Mouse (Mus musculus): ENCODE results near the gene Zfp385b. TPM values are rescaled to one million over a fixed set of nuclear protein-coding genes. Genes with fewer than 3 reads are reported as not detected.
"Not testable (repeated sequence)": the region's sequence is repeated elsewhere in the genome, so short reads cannot be mapped to it uniquely, and the experiment has no call there.

Gene Zfp385b
- total RNA-seq, 2 experiments from 2014 or later, result 5.5 to 6.8 TPM

DNA sequence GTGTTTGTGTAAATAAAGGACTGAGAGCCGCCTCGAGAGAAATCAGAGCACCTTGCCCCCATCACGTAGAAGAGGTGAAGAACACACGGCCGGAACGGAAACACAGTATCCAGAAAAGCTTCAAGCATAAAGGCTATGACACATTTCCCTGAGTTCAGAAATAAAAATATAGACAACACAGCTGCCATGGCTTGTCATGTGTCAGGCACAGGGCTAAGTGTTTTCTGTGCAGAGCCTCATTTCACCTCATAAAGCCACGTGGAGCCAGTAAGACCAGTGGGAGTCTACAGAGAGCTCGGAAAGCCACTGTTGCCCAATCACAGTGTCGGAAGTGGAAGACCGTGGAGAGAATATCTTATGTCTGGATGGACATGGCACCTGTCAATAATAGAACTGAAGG lies 358.0 kb downstream of the Zfp385b start:
- no peak for DNase-seq (ENCODE audit: low spot score)

DNA sequence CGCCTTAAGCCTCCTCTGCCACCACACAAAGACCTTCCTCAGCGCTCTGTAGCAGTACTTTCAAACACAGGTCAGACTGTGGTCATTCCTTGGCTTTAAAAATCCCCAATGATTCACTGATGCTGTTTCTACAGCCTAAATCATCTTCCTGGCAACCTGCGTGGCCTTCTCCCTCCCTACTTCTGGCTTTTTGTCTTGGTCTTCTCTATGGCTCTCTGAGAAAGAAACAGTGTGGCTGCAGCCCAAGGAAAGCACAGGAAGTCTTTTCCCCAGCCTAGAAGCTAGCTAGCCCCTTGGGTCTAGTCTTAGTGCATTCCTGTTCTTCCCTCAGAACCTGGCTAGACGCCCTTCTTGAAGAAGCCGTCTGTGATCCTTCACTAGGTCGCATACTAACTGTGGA lies 359.4 kb downstream of the Zfp385b start:
- DNase-seq (ENCODE audit: low spot score), result peak; percentile 15

DNA sequence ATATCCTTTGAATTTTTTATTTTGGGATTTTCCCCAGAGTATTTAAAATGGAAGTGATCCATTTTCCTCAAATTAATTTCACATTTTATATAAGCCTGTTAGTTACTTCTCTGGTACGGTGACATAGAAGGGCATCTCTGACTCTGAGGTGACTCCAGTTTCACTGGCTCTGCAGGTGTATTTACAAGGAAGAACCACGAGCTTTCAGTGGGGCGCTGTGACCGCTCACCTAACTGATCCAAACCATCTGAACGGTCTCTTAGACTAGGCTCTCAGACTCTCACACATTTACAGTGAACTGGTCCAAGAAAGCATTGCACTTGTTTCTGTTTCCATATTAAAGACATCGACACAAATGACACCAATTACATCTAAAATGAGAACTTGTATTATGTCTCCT lies 361.0 kb downstream of the Zfp385b start:
- no peak for DNase-seq (ENCODE audit: low spot score)

DNA sequence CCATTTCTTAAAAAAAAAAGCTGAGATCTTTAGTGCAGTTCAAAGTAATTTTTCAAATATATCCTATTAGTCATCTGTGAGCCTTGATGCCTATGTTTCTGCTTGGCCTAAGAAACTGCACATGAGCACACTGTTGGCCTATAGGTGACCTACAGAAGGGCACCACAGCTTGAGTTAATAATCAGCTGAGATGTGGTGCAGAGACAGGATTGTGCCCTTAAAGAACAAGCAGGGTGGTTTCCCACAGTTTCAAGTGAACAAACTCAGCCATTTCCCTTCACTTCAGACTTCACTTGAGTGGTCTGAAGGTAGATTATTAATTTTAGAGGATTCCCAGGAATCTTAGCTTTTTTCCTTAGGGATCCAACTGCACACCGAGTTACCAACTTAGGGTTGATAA lies 362.3 kb downstream of the Zfp385b start:
- no peak for DNase-seq (ENCODE audit: low spot score)

DNA sequence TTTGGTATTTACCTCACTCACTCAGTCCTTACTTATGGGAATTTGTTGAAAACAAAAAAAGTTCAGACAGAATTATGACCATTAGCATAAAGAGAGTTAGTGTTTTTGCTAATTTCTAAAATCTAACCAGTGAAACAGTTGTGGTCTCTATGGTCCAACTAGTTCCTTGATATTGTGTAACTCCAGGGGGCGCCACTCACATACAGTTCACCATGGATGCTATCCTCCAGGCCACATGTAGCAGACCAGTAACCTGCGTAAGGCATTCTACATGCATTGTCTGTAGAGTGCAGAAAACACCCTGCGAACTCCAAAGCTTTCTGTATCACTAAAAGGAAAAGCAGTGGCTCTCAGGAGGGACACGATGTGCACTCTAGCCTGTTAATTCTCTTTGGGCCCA lies 362.8 kb downstream of the Zfp385b start:
- peak; percentile 63 for DNase-seq (ENCODE audit: low spot score)

DNA sequence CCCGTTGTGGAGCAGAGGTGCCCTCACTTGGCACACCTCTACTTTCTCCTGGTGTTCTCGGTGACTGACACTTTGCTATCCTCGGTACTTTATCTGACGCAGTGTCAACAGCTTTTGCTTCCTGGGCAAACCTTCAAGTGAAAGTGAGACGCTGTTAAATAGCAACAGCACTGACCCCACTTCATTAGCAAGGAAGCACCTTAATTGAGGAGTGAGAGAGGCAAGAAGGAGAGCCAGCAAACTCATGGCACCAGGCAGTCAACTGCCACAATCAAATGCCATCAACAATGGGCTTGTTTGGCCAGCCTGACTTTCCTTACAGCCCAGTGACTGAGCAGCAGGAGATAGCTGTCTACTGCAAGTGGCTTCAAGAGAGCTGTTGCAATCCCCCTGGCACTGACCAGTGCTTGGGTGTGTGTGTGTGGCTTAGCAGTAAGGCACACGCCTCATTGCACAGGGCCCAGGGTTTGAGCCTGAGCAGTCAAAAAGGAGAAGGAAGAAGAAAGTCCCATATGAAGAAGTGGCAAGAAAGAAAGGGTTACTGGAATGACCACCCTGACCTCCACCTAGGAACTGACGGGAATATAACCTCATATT lies 365.0 kb downstream of the Zfp385b start:
- peak; percentile 32 for DNase-seq (ENCODE audit: low spot score)

DNA sequence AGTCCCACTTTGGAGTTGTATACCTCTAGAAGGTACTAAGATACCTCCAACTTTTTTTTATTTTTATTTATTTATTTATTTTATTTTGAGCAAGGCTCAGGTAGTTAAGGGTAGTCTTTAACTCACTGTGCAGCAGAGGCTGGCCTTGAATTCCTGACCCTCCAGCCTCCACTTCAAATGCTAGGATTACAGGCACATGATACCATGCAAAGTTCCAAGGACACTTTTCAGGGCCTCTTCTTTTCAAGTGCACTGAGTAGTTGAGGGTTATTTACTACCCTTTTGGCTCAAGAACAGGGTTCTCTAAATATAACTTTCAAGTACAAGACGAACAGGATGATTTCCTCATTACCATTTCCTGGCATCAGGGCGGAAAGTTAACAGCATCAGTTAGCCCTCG lies 365.7 kb downstream of the Zfp385b start:
- peak; percentile 21 for DNase-seq (ENCODE audit: low spot score)

DNA sequence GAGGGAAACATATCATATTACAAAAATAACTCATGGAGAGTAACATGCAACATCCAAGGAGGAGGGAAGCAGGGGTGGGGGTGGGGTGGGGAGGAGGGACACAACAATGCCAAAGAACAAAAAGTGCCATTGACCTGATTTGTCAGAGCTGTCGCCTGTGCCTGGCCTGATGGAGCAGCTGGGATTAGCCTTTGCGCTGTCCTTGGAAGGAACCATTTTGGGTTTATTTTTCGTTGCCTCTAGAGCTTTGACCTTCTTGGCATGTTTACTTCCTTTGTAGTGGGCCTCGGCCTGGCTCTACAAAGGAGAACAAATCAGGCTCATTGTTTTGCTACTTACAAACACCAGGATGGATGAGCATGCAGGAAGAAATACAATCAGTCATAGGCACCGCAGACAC lies 369.4 kb downstream of the Zfp385b start:
- DNase-seq (ENCODE audit: low spot score), result not testable (repeated sequence)

DNA sequence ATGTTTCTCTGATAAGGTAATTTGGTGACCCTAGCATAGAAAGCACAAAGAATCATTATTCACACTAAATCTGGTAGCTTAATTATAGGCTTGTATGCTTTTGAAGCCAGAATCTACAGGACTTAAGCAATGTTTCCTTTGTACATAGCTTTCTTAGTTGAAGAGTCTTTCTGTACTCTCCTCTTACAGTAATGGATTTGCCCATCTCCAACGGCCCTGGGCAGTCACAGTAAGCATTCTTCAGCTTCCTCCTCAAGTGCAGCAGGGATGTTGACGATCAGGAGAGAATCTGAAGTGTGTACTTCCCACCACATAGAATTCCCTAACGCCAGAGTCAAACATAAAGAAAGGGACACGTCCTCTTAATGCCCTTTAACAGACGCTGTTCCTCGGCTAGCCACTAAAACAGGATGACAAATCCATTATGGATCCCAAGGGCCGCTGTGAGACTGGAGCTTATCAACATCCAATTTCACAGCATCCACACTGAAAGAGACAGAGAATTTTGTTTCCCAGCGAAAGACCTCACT lies 370.4 kb downstream of the Zfp385b start:
- no peak for DNase-seq (ENCODE audit: low spot score)

DNA sequence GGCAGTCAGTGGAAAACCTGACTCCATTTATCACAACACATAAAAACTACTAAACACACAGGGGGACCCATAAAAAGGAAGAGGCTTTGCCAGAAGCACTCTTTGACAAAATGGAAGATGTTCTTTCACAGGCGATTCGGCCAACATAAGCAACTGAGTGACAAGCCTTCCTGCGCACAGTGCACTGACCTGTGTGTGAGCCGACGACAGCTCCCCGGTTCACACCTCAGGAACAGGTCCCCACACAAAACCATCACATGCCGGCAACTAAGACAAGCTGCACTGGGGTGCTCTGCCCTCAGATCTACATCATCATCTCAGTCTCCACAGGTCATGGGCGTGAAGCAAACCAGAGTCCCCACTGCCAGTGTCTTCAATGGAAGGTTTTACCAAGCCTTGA lies 375.2 kb downstream of the Zfp385b start:
- DNase-seq (ENCODE audit: low spot score), result no peak

DNA sequence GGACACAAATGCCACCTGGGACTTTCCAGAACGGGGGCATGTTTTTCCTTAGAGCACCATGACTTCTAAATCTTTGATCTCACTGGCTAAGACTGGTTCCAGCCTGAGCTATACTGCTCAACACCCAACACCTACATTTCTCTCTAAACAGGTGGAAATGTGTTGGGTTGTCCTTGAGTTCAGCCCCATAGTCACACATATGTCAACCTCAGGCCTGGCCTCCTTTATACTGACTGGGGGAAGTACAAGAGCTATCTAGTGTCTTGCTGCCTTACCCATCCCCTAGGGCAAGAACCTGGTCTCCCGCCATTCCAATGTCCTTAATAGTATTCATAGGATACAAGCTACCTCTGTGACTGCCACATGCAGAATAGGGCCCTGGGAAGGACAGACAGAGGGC lies 378.8 kb downstream of the Zfp385b start:
- no peak for DNase-seq (ENCODE audit: low spot score)

DNA sequence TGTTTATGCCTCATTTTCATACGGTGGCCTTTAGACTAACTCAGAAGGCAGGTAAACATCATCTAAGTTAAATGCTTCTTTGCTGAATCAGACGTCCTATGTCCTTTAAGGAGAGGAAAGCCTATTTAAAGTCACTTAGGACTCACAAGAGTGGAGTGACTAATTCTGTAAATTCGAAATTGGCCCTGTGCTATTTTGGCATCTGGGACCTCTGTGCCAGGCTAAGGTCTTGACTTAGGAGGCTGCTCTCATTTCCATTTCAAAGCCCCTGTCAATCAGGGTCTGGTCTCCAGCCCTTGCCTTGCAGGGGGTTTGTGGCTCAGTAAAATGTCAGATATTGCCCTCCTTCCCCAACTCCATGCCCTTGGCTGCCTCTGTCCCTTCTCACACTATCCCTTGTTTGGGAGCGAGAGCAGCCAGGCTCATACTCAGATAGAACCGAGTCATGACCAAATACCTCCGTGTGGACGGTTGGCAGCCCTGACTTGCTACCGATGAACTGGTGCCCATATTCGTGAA lies 383.1 kb downstream of the Zfp385b start:
- no peak for DNase-seq (ENCODE audit: low spot score)

DNA sequence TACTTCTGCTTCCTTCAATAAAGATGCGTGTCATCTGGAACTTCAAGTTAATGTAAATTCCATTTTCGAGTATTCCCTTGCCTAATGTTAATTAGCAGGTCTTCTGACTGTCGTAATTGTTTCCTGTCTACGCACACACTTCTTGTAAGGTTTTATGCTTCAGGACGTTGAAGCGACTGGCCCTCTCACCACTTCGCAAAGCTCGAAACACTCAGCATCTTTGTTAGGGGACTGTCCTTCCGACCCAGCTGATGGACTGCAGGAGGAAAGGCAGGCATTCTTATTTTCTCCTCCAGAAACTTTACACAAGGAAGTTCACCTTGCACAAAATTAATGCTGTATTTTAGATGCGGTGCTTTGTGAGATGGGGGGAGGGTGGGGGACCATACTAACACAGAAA lies 400.0 kb downstream of the Zfp385b start:
- DNase-seq (ENCODE audit: low spot score), result no peak

DNA sequence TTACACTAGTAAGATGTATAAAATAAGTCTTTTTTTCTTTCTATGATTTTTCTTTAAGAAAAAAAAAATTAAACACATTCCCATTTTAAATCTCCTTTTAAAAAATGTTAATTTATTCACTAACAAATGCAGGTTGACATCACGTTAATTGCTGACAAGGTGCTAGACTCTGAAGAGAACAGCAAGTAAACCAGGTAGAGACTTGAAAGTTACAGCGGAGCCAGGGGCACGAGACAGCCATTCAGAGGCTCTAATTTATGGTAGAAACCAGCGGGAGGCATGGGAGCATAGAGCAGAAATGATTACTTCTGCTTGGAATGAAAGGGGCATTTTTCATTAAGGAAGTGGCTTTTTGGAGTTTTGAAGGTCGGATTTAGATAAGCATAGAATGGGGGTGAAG lies 401.4 kb downstream of the Zfp385b start:
- DNase-seq (ENCODE audit: low spot score), result no peak

DNA sequence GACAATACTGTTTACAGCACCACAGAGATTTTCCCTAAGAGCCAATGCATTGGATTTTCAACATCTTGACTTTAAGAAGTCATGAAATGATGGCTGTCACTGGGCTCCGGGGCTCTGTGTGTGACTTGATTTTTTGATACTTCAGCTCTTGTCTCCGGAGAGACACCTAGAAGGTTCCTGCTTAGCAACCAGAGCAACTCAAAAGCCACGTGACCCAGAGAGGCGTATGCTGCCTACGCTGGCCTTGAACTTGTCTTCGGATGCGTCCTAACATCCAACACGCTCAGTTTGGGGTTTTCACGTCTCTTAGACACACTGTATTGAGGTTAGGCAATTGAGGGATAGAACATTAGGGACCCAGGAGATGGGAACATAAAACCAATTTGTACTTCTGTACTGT lies 407.3 kb downstream of the Zfp385b start:
- DNase-seq (ENCODE audit: low spot score), result no peak

DNA sequence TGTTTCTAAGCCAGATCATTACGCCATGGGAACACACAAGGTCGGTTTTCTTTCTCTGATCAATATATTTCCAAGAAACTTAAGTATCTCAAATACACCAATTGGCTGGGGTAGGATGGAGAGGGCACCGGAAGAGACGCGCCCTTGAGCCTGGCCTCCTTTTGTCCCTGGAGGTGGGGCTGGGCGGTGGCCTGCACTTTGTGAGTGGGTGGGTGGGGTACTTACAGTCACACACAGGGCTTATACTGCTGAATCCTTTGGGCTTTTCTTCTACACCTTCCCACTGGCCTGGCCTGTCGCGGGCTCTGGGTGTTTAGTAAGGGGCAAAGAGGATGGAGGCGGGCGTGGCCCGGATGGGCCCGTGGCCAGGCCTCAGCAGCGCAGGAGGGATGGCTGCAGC lies 407.8 kb downstream of the Zfp385b start:
- DNase-seq (ENCODE audit: low spot score), result no peak

DNA sequence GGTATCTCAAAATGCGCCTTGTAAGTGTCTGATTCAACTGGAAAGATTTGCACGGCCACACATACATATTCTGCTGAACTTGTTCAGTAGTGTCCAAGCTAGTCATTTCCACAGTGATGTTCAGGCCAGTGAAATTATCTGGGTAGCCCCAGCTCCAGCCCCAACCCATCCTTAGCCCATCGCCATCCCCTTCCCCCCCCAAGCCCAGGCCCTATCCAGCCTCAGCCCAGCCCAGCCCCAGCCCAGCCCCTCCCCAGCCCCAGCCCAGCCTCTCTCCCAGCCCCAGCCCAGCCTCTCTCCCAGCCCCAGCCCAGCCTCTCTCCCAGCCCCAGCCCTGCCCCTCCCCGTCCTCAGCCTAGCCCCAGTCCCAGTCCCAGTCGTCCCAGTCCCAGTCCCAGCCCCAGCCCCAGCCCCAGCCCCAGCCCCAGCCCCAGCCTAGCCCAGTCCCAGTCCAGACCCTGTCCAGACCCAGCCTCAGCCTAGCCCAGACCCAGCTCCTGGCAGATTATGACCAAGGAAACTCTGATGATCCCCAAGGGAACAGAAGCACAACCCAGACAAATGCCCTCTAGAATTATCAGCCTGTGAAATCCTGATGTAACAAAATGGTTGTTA lies 409.8 kb downstream of the Zfp385b start:
- DNase-seq (ENCODE audit: low spot score), result no peak

DNA sequence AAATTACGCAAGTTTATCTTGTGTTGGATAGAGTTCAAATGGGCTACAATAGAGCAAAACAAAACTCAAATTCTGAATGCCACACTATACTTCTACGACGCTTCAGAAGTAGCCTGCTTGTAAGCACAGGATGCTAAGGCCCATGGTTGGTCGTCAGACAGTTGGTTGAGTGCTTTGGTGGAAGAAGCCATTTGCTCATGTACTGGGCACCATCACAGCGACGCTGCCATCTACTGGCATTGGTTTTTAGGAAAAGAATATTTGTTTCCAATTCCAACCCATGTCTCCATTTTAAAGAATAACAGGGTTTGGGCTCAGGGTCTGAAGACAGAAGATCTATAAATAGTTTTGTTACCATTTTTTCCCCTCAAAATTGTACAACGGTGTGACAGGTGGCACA lies 410.5 kb downstream of the Zfp385b start:
- DNase-seq (ENCODE audit: low spot score), result no peak

DNA sequence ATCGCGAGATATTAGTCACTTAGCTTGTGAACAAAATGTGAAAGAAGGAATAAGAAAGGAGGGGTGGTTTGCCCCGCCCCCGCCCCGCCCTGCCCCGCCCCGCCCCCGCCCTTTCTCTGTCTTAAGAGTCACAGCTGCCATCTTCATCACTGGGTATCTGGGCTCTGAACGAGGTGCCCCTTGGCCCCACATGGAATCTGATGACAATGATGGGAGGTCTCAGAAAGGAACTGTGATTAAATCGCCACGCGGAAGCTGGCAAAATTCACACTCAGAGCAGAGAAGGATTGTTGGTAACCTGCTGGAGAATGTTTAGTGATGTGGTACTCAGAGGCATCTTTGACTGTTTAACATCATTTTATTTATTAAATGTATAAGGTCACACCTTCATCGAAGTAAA lies 417.1 kb downstream of the Zfp385b start:
- DNase-seq (ENCODE audit: low spot score), result no peak

DNA sequence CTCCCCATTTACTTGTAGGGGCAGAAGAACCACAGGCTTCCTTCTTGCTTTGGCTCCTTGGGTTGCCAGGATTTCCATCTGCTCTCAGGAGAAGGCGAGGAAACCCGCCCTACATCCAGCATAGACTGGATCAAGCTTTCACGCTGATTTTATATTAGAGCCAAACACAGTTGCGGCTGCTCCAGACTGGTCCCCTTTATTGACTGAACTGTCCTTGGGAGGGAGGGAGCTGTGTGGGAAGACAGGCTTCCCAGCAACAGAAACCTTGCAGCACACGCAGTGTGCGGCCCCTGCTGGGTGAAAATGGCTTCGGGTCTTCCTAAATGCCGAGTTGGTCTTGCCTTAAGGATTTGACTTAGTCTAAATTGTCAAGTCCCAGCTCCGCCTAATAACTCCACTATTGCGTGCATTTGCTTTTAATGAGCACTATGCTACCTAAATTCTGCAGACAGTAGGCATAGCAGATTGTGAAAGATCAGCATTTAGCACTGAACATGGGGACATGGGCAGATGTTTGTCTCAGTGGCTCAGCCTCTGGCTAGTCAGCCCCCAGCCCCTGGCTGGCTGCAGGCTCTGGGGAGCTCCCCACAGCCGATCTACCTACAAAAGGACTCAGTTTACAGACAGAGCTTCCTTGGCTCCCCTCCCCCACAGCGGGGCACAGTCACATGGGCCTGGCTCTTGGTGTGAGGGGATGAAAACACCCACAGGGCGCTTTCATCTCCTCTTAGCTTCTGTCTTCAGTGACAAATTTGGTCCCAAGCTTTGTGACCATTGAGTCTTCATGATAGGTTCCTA lies 417.8 kb downstream of the Zfp385b start:
- DNase-seq (ENCODE audit: low spot score), result no peak

DNA sequence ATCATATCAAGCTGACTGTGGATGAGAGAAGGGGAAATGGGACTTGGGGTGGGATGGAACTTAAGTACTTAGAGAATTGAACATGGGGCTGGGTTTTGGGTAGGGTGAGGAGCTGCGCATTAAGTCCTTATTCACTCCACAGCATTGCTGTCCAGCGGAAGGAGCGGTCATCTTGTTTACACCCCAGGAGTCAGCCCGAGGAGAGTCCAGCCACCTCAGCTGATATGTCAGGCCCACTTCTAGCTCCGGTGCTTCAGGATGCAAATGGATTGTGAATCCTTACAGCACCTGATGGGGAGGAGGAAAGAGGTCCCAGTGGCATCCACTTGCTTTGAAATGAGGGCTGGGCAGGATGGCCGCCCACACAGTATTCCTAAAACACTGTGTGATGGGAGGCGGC lies 425.6 kb downstream of the Zfp385b start:
- no peak for DNase-seq (ENCODE audit: low spot score)

DNA sequence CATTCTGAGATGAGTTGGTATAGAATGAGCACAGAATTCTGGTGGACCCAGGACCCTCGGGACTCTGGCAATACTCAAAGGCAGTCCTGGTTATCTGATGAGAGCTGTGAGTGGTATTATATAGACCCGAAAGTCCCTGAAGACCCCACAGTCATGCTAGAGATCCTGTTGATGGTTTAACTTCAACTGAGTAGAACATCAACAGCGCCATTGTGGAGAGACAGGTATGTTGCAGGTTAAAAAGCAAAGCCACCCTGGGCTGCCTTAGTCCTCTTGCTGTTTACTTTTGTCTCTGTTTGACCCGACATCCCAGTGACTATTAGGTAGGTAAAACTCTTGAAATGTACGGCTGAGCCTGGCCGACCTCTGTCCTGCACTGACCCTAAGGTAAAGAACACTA lies 431.3 kb downstream of the Zfp385b start:
- DNase-seq (ENCODE audit: low spot score), result no peak

DNA sequence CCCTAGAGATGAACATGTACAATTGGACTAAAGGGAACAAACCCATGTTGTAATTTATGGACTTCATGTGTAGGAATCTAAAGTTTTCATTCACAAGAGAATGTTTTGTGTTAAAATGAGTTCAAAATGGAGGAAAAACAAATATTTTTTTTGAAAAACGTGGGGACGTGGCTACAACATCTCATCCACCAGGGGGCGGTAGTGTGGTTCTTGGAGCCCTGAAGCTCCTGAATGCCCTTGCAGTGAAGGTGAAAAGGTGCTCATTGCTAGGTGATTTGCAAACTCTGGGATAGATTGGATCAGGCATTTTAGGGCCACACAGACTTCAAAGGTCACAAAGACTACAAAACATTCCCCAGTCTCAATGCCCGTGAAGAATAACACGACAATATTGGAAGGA lies 432.9 kb downstream of the Zfp385b start:
- DNase-seq (ENCODE audit: low spot score), result peak; percentile 35
